Mouse (Mus musculus): ENCODE results near the gene Clec4d.
"Not testable (repeated sequence)": the region's sequence is repeated elsewhere in the genome, so short reads cannot be mapped to it uniquely, and the experiment has no call there.

Clec4d gene

GRCm38 (mm10) chr6:123261555-123262161 lies at the start of gene Clec4d:
Gene Clec4d, plus strand, starts transcription at chr6:123262111.
- no peak for DNase-seq (ENCODE audit: low spot score)

- no peak for DNase-seq (ENCODE audit: low spot score)
Observed at GRCm38 (mm10) chr6:123227519-123228166, 34.3 kb upstream of the Clec4d start.

- no peak for DNase-seq (ENCODE audit: low spot score)
Observed at GRCm38 (mm10) chr6:123229644-123230043, 32.3 kb upstream of the Clec4d start, which contains the start of gene Clec4n. Gene Clec4n, plus strand, starts transcription at chr6:123229843.

GRCm38 (mm10) chr6:123231149-123231548 lies 30.8 kb upstream of the Clec4d start:
- no peak for DNase-seq (ENCODE audit: low spot score)

GRCm38 (mm10) chr6:123237582-123237981 lies 24.3 kb upstream of the Clec4d start:
- DNase-seq (ENCODE audit: low spot score), result no peak

- no peak for DNase-seq (ENCODE audit: low spot score)
Observed at GRCm38 (mm10) chr6:123244201-123244600, 17.7 kb upstream of the Clec4d start.

- DNase-seq (ENCODE audit: low spot score), result not testable (repeated sequence)
Observed at GRCm38 (mm10) chr6:123248862-123249261, 13.0 kb upstream of the Clec4d start.

GRCm38 (mm10) chr6:123252735-123253134 lies 9.2 kb upstream of the Clec4d start:
- no peak for DNase-seq (ENCODE audit: low spot score)

- no peak for DNase-seq (ENCODE audit: low spot score)
Observed at GRCm38 (mm10) chr6:123258946-123259345, 3.0 kb upstream of the Clec4d start.

- no peak for DNase-seq (ENCODE audit: low spot score)
Observed at GRCm38 (mm10) chr6:123259889-123260603, 1.9 kb upstream of the Clec4d start.

- DNase-seq (ENCODE audit: low spot score), result no peak
Observed at GRCm38 (mm10) chr6:123260868-123261267, 1.0 kb upstream of the Clec4d start.

GRCm38 (mm10) chr6:123264194-123264593 lies 2.3 kb downstream of the Clec4d start:
- no peak for DNase-seq (ENCODE audit: low spot score)

- no peak for DNase-seq (ENCODE audit: low spot score)
Observed at GRCm38 (mm10) chr6:123265809-123266208, 3.9 kb downstream of the Clec4d start.

- DNase-seq (ENCODE audit: low spot score), result no peak
Observed at GRCm38 (mm10) chr6:123266945-123267344, 5.0 kb downstream of the Clec4d start.

- DNase-seq (ENCODE audit: low spot score), result no peak
Observed at GRCm38 (mm10) chr6:123279443-123279842, 17.5 kb downstream of the Clec4d start.

- no peak for DNase-seq (ENCODE audit: low spot score)
Observed at GRCm38 (mm10) chr6:123286311-123286710, 24.4 kb downstream of the Clec4d start.

GRCm38 (mm10) chr6:123288931-123289330 lies 27.0 kb downstream of the Clec4d start:
- no peak for DNase-seq (ENCODE audit: low spot score)

GRCm38 (mm10) chr6:123289753-123290152 lies 27.8 kb downstream of the Clec4d start, which contains the start of gene Clec4e:
Gene Clec4e, minus strand, starts transcription at chr6:123289870.
- DNase-seq (ENCODE audit: low spot score), result no peak

GRCm38 (mm10) chr6:123292751-123293400 lies 31.0 kb downstream of the Clec4d start:
- DNase-seq (ENCODE audit: low spot score), result no peak

GRCm38 (mm10) chr6:123293509-123293908 lies 31.6 kb downstream of the Clec4d start:
- DNase-seq (ENCODE audit: low spot score), result not testable (repeated sequence)

GRCm38 (mm10) chr6:123296687-123297086 lies 34.8 kb downstream of the Clec4d start:
- DNase-seq (ENCODE audit: low spot score), result no peak

GRCm38 (mm10) chr6:123306315-123306714 lies 44.4 kb downstream of the Clec4d start:
- DNase-seq (ENCODE audit: low spot score), result not testable (repeated sequence)

Data from ovary, adult 18-20 months (tissue).